Mouse (Mus musculus) embryonic fibroblast, embryonic 13.5 days (primary cell): ENCODE results near the gene Lrrc4b.

Experiments
- CTCF ChIP-seq: IDR thresholded peaks from 2 replicates; pipeline ENCODE4 v1.5.1; 2011; ENCODE audit warnings: mild to moderate bottlenecking, control low read depth, low read length, moderate library complexity, borderline replicate concordance; ENCODE audit not compliant: insufficient read depth
- POLR2A ChIP-seq: IDR thresholded peaks from 2 replicates; pipeline ENCODE4 v1.6.1; 2011; ENCODE audit warnings: low read depth, mild to moderate bottlenecking, control low read depth, low read length, moderate library complexity

DNA sequence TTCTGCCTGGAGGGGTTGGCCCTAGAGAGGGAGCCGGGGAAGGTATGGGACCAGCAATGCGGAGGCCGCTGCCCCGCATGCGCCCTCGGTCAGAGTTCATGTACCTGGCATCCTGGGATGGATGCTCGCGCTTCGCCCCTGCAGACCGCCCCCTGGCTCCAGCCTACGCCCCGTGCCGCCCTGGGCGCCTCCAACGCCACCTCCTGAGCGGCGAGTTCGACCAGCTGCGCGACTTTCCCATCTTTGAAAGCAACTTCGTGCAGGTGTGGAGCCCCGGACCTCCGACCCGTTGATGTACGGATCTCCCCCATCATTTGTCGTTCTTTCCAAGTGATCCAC, 67.9 kb downstream of the Lrrc4b start:
- no peak for TF ChIP-seq CTCF
- no peak for TF ChIP-seq POLR2A
